Mouse (Mus musculus) adrenal gland (tissue): ENCODE data around the gene Cd300c2.
"Not testable (repeated sequence)": the region's sequence is repeated elsewhere in the genome, so short reads cannot be mapped to it uniquely, and the experiment has no call there.

Experiments used
- intact Hi-C: fragments of 180-260 bp; cut with DNase I; formaldehyde crosslinking; loops from one replicate; pipeline ENCODE4 v1.15.1; 2025
- long read RNA-seq, 2 experiments: library from polyadenylated mRNA; unstranded; transcript quantifications; one replicate each; pipeline ENCODE4 v2.0.0; 2020; ENCODE audit warnings: borderline replicate concordance in 1 of 2; ENCODE audit not compliant: insufficient replicate concordance in 1 of 2

The Cd300c2 gene
- long read RNA-seq, experiment 1, partial matches to known transcripts, result 1 of 5 reads
- long read RNA-seq, experiment 1, other reads (novel, unspliced or antisense), result 0 of 5 reads
- long read RNA-seq, experiment 2, transcript Cd300c2-201 (4 exons, 1,187 nt), result major isoform, 7 of 7 reads
- long read RNA-seq, experiment 2, partial matches to known transcripts, result 0 of 7 reads
- long read RNA-seq, experiment 2, other reads (novel, unspliced or antisense), result 0 of 7 reads

DNA sequence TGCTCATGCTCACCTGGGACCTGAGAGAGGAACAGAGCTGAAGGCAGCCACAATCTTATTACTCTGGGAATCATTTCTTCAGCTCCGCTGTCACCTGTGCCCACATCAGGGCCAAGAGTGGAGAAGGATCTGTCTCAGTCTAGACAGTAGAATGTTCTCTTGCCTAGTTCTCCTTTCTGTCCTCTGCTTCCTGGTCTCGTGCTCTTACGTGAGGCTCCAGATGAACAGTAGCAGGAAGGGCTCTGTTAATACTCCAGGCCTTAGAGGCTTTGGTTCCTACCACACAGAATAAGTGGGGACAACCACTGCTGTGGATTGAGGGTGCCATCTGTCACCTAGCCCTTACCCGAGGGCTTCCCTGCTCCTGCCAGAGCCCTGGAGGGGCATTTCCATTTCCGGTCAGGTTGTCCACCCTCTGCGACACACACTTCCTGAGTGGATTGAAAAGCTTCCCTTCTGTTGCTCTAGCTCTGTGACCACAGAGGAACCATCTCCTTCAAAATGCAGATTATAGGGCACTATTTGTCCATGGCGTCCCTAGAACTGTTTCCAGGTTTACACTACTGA lies at the start of gene Cd300c2:
Cd300c2 (minus strand) TSS at position 407 of the 567 bp plus-strand sequence.
- intact Hi-C loops, result no loop called here

DNA sequence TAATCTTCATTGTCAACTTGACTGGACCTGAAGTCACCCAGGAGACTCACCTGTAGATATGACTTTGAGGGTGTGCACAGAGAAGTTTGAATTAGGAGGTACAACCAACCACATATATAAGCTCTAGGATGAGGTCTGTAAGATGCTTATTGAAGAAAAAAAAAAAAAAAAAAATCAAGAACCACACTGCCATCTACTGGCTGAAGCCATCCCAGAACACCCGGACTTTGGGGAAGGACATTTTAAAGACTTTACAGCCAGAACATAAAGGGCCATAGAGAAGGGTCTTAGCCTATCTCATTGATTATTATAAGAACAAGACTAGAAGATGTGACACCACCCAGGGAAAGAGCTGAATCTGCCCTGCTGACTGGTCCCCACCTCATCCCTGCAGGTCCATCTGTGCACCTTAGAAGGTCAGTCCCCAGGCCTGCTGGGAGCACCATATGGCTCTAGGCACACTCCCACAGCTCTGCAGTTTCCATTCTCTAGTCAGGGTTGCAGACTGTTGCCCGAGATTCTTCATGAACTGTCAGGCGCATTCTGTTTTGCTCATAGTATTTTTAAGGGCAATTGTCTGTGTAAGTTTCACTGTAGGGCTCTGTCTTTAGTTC lies 47.7 kb upstream of the Cd300c2 start:
- intact Hi-C loops, result no loop called here

DNA sequence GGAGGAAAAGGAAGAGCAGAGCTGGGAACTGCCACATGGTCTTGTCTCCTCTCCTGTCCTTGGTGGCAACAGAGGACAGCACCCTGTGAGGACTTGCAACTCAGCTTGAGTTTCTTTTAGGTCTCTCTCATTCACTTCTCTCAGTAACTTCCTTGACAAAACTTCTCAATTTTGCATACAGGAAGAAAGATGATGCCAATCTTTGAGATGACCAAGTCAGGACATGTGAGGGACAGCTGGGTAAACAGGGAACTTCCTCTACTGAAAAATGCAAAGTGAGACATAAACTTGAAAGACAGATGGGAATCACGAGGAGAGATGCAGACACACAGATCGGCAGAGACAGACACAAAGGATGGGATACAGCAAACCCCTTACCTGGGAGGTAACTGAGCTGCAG lies 46.6 kb upstream of the Cd300c2 start, which contains the start of gene Cd300ld3:
Cd300ld3 (minus strand) TSS at position 151 of the 400 bp plus-strand sequence.
- intact Hi-C loops, result no loop called here

DNA sequence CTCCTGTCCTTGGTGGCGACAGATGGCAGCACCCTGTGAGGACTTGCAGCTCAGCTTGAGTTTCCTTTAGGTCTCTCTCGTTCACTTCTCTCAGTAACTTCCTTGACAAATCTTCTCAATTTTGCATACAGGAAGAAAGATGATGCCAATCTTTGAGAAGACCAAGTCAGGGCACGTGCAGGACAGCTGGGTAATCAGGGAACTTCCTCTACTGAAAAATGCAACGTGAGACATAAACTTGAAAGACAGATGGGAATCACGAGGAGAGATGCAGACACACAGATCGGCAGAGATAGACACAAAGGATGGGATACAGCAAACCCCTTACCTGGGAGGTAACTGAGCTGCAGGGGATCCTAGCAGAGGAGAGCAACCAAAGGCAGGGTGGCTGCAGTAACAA lies 36.0 kb upstream of the Cd300c2 start, which contains the start of gene Cd300ld5:
Cd300ld5 (minus strand) TSS at position 101 of the 400 bp plus-strand sequence.
- intact Hi-C loops, result not testable (repeated sequence)

DNA sequence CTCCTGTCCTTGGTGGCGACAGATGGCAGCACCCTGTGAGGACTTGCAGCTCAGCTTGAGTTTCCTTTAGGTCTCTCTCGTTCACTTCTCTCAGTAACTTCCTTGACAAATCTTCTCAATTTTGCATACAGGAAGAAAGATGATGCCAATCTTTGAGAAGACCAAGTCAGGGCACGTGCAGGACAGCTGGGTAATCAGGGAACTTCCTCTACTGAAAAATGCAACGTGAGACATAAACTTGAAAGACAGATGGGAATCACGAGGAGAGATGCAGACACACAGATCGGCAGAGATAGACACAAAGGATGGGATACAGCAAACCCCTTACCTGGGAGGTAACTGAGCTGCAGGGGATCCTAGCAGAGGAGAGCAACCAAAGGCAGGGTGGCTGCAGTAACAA lies 25.2 kb upstream of the Cd300c2 start, which contains the start of gene Cd300ld4:
Cd300ld4 (minus strand) TSS at position 101 of the 400 bp plus-strand sequence.
- intact Hi-C loops, result not testable (repeated sequence)

DNA sequence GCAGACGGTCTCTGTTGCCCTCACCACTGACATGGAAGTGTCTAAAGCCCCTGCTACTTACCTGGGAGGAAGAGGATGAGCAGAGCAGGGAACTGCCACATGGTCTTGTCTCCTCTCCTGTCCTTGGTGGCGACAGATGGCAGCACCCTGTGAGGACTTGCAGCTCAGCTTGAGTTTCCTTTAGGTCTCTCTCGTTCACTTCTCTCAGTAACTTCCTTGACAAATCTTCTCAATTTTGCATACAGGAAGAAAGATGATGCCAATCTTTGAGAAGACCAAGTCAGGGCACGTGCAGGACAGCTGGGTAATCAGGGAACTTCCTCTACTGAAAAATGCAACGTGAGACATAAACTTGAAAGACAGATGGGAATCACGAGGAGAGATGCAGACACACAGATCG lies 14.4 kb upstream of the Cd300c2 start, which contains the start of gene Cd300ld2:
Cd300ld2 (minus strand) TSS at position 101 of the 400 bp plus-strand sequence.
- intact Hi-C loops, result not testable (repeated sequence)

DNA sequence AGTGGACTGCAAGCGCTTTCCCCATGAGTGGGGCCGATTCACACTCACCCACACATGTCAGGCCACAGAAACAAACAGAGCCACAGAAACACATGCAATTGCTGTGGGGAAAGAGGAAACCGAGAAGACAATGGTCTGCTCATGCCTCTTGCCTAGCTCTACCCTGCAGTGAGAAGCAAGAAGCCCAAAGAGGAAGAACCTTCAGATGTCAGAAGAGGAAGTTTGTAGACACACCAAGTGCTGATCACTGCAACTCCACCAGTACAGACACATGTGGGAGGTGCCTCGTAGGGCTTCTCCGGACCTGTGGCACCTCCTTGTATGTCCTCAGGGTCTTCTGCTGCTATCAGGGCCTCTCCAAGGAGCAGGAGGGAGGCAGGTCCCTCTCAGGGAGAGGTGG lies 2.4 kb upstream of the Cd300c2 start:
- intact Hi-C loops, result no loop called here

DNA sequence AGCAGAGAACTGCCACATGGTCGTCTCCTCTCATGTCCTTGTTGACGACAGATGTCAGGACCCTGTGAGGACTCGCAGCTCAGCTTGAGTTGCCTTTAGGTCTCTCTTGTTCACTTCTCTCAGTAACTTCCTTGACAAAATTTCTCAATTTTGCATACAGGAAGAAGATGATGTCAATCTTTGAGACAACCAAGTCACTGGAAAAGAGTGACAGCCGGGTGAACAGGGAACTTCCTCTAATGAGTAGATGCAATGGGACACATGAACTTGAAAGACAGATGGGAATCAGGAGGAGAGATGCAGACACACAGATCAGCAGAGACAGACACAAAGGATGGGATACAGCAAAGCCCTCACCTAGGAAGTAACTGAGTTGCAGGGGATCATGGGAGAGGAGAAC lies 11.9 kb downstream of the Cd300c2 start, which contains the start of gene Cd300ld:
Cd300ld (minus strand) TSS at position 130 of the 400 bp plus-strand sequence.
- intact Hi-C loops, result no loop called here

DNA sequence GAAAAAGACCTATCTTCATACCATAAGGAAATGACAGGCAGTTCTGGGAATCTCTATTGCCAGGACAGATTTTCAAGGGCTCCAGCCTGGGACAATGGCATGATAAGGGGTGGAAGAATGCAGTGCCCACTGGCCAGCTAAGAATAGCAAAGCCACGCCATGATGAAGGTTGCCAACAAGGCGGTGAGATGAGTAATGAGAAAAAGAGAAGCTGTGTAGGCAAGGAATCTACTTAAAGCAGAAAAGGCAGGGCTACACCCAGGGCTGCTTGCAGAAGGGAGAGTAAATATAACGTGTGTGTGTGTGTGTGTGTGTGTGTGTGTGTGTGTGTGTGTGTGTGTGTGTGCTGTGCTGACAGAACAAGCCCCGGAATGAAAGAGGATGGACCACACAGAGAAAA lies 19.8 kb downstream of the Cd300c2 start:
- intact Hi-C loops, result no loop called here

DNA sequence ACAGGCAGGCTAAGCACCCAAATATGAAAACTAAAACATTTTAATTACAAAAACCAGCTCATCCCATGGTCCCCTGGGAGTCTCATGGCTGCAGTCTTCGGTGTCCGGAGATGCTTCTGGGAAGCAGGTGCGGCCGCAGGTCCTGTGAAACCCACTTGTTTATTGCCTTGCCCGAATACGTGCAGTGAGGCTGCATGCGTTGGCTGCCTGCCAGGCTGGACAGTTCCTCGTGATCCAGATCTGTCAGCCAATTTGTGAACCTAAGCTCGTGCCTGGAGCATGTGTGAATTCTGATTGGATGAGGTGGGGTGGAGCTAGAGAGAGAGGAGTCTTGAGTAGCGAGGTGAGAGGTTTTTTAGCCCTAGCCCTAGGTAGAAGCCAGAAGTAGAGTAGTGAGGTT lies 29.0 kb downstream of the Cd300c2 start:
- intact Hi-C loops, result no loop called here

DNA sequence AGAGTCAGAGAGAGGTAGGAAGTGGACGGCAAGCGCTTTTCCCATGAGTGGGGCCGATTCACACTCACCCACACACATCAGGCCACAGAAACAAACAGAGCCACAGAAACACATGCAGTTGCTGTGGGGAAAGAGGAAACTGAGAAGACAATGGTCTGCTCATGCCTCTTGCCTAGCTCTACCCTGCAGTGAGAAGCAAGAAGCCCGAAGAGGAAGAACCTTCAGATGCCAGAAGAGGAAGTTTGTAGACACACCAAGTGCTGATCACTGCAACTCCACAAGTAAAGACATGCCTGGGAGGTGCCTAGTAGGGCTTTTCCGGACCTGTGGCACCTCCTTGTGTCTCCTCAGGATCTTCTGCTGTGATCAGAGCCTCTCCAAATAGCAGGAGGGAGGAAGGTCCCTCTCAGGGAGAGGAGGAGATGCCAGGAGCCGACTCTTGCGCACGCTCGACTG lies 32.9 kb downstream of the Cd300c2 start, which contains the start of gene Cd300c:
Cd300c (minus strand) TSS at position 406 of the 456 bp plus-strand sequence.
- intact Hi-C loops, result no loop called here

DNA sequence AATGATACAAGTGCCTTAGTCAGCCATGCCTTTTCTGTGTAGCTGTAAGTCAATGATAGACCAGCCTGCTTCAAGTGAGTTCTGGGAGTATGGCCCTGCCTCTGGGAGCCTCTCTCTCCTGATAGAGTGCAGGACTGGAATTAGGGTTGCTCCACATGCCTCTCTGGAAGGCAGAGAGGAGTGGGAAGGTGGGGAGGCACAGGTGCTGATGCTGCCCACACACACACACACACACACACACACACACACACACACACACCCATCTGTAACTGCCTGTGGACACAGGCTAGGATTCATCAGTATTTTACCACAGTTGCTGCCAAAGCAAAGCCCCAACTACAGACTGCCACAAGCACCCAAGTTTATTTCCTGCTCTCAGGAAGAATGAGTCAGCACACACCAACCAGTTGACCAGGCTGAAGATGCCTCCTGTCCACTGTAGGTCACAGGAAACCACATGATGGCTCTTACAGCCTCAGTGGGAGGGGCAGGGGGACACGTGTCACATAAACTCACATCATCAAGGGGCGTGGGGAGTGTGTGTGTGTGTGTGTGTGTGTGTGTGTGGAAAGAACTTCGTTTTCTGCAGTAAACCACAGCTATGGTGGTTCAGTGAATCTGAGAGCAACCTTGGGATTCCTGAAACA lies 36.4 kb downstream of the Cd300c2 start:
- intact Hi-C loops, result no loop called here

DNA sequence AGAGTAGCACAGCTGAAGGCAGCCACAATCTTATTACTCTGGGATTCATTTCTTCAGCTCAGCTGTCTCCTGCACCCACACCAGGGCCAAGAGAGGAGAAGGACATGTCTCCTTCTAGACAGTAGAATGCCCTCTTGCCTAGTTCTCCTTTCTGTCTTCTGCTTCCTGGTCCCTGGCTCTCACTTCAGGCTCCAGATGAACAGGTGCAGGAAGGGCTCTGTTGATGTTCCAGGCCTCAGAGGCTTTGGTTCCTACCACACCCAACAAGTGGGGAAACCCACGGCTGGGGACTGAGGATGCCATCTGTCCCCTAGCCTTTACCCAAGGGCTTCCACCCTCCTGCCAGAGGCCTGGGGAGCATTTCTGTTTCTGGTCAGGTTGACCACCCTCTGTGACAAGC lies 41.3 kb downstream of the Cd300c2 start:
- intact Hi-C loops, result no loop called here
